Mouse (Mus musculus): ENCODE data around the gene Ankrd54. TPM values are rescaled to one million over a fixed set of nuclear protein-coding genes. Genes with fewer than 3 reads are reported as not detected.
A peak's percentile ranks its signal among the peaks of the same experiment; 100 is the strongest.

The Ankrd54 gene
- polyA plus RNA-seq, 1 experiment from 2014 or later, result 52.8 TPM

DNA sequence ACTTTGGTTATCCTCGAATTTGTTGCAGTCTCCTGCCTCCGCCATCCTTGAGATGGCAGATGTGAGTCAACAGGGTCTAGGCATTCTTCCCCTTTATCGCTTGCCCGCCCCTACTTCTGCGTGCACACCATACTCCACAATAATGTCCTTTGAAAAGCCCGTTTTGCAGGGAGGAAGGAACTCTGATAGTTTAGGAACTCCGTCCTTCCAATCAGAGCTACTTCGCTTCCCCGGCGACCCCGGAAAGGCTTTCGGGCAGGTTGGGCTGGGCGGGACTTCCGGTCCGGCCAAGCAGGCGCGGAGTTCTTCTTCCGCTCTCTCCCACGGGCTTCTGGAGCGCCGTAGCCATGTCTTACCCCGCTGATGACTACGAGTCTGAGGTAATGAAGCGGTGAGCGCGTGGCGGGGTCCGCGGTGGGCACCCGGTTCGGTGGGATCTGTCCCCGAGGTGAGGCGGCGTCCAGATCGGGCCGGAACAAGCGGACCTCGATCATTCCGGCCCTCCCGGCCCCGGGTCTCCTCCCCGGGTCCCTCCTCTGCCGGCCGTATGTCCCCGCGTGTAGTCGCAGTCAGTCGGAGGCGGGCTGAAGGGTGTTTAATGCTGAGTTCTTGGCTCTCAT is 12.3 kb upstream of the Ankrd54 start, which contains the start of gene Eif3l:
Eif3l (plus strand) TSS at position 267 of the 620 bp plus-strand sequence.
- Histone ChIP-seq H3K4me1 (peaks cover 22% of the 10 kb centered on the region), H3K27me3 (replicated peaks) (no peaks in the 10 kb centered on the region), H3K27ac (replicated peaks) (peak within 1 kb of the TSS; percentile 89), H3K9me3 (replicated peaks) (no peaks in the 10 kb centered on the region), H3K9ac (replicated peaks) (peak within 1 kb of the TSS; percentile 81), H3K4me2 (peak within 1 kb of the TSS; percentile 89), H3K4me3 (replicated peaks) (peak within 1 kb of the TSS; percentile 97), H3K36me3 (peaks cover 33% of the 10 kb centered on the region)
- ATAC-seq (ENCODE audit: low FRiP score), result peak; percentile 91
- under 1% methylated on average over 49 of the region's 49 CpGs for WGBS

- Histone ChIP-seq H3K27ac (replicated peaks) (peak overlapping the region; percentile 89), H3K9me3 (replicated peaks) (no peaks in the 10 kb centered on the region), H3K27me3 (replicated peaks) (no peaks in the 10 kb centered on the region), H3K4me1 (peaks cover 22% of the 10 kb centered on the region), H3K36me3 (peaks cover 27% of the 10 kb centered on the region), H3K4me2 (peak overlapping the region; percentile 89), H3K4me3 (replicated peaks) (peak overlapping the region; percentile 97), H3K9ac (replicated peaks) (peak overlapping the region; percentile 52; the same call in 1 of the 2 replicates)
- ATAC-seq (ENCODE audit: low FRiP score), result no peak
- 34% methylated on average over 10 of the region's 10 CpGs for whole genome bisulfite sequencing
Measured at GRCm38 (mm10) chr15:79074446-79074845, 11.8 kb upstream of the Ankrd54 start.

DNA sequence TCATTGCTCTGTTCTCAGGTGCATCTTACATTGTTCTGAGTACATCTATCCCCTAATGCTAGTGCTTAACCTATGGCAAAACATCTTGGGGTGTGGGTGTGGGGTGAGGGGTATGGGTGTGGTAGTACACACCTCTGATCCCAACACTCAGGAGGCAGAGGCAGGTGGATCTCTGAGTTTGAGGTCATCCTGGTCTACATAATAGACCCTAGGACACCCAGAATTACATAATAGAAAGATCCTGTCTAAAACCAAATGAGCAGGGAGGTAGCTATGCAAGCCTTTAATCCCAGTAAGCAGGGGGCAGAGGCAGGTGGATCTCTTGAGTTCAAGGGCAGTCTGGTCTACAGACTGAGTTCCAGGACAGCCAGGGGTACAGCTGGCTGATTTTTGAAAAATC is 11.1 kb upstream of the Ankrd54 start:
- H3K27ac ChIP-seq (replicated peaks), result no peak overlapping the region
- ATAC-seq (ENCODE audit: low FRiP score), result no peak
- H3K27me3 ChIP-seq (replicated peaks), result no peaks in the 10 kb centered on the region
- H3K36me3 ChIP-seq, result peaks cover 20% of the 10 kb centered on the region
- H3K4me3 ChIP-seq (replicated peaks), result no peak overlapping the region
- no peaks in the 10 kb centered on the region for H3K9me3 ChIP-seq (replicated peaks)
- H3K4me2 ChIP-seq, result no peak overlapping the region
- peaks cover 22% of the 10 kb centered on the region for H3K4me1 ChIP-seq
- H3K9ac ChIP-seq (replicated peaks), result no peak overlapping the region

DNA sequence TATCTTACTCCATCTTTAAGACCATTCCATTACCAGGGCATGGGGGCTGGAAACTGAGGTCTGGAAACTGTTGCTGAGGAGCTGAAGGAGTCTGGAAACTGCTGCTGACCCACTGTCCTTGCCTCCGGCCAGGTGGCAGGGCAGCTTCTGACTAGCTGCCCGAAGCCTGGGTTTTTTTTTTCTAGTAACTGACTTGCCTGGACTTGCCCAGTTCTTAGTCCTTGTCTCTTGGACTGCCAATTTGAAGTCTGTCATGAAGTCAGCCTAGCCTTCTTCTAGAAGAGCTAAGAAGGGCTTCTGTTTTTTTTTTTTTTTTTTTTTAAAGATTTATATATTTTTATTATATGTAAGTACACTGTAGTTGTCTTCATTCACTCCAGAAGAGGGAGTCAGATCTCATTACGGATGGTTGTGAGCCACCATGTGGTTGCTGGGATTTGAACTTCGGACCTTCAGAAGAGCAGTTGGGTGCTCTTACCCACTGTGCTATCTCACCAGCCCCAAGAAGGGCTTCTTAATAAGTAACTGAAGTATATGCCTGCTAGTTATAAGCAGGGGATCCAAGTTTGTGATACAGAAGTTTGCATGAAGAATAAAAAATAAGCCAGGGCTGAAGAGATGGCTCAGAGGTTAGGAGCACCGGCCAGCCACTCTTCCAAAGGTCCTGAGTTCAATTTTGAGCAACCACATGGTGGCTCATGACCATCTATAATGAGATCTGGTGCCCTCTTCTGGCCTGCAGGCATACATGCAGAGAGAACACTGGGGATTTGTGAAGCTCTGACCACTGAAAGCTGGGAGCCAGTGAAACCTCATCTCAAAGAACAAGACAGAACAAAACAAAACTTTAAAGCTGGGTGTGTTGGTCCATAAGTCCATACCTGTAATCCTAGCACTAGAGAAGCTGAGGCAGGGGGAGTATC is 8.7 kb upstream of the Ankrd54 start:
- peaks cover 1% of the 10 kb centered on the region; the same call in 1 of the 2 replicates for H3K36me3 ChIP-seq
- H3K9me3 ChIP-seq (replicated peaks), result no peaks in the 10 kb centered on the region
- H3K27ac ChIP-seq (replicated peaks), result no peak overlapping the region
- no peak overlapping the region for H3K9ac ChIP-seq (replicated peaks)
- ATAC-seq (ENCODE audit: low FRiP score), result no peak
- H3K4me3 ChIP-seq (replicated peaks), result no peak overlapping the region
- 0 out of 2 replicates have a peak, but pooled peaks cover 3% of the 10 kb centered on the region for H3K27me3 ChIP-seq (replicated peaks)
- no peak overlapping the region for H3K4me2 ChIP-seq
- 70% methylated on average over 5 of the region's 5 CpGs for WGBS
- peaks cover 16% of the 10 kb centered on the region for H3K4me1 ChIP-seq

GRCm38 (mm10) chr15:79068416-79068815 is 5.7 kb upstream of the Ankrd54 start:
- Histone ChIP-seq H3K27me3 (replicated peaks) (0 out of 2 replicates have a peak, but pooled peaks cover 3% of the 10 kb centered on the region), H3K4me1 (peaks cover 3% of the 10 kb centered on the region), H3K9me3 (replicated peaks) (no peaks in the 10 kb centered on the region), H3K4me2 (no peak overlapping the region), H3K4me3 (replicated peaks) (no peak overlapping the region), H3K27ac (replicated peaks) (no peak overlapping the region), H3K36me3 (no peaks in the 10 kb centered on the region), H3K9ac (replicated peaks) (no peak overlapping the region)
- WGBS, result 78% methylated on average over 3 of the region's 3 CpGs
- ATAC-seq (ENCODE audit: low FRiP score), result no peak

DNA sequence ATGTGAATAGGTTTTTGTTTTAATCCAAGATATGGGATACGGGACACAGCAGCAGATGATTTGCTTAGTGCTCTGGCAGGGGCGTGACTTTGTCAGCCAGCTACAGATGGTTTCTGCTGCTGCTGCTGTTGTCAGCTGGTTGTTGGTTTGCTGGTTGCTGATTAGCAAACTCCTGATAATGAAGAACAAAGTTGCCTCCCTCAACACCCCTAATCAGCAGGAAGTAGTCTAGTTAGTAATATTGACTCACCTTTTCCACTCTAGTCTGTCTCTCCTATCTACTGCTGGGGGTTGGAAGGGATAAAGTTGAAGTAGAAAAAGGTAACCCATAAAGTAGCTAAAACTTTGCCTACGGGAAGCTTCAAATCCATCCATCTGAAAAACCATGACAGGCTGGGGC is 4.9 kb upstream of the Ankrd54 start:
- 0 out of 2 replicates have a peak, but pooled peaks cover 3% of the 10 kb centered on the region for H3K27me3 ChIP-seq (replicated peaks)
- ATAC-seq (ENCODE audit: low FRiP score), result no peak
- 89% methylated on average over 3 of the region's 3 CpGs for WGBS
- H3K9me3 ChIP-seq (replicated peaks), result no peaks in the 10 kb centered on the region
- H3K4me3 ChIP-seq (replicated peaks), result no peak overlapping the region
- no peak overlapping the region for H3K27ac ChIP-seq (replicated peaks)
- no peaks in the 10 kb centered on the region for H3K36me3 ChIP-seq
- peaks cover 5% of the 10 kb centered on the region for H3K4me1 ChIP-seq
- H3K4me2 ChIP-seq, result no peak overlapping the region
- no peak overlapping the region for H3K9ac ChIP-seq (replicated peaks)

DNA sequence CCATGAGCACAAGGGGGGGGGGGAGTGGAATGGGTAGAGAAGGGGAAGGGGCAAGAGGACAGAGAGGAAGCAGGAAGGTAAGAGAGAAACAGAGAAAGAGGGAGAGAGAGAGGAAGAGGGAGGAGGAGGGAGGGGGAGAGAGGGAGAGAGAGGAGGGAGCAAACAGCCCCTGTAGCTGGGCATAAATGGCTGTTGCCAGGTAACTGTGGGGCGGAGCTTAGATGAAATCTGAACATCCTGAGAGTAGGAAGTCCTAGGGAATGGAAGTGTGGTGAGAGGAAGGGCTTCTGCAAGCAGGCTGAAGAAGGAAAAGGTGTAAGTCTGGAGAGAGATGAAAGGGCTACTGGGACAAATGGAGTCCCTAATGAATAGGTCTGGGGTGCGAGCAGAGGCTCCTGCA is 3.6 kb upstream of the Ankrd54 start:
- no peaks in the 10 kb centered on the region for H3K36me3 ChIP-seq
- no peak overlapping the region for H3K4me3 ChIP-seq (replicated peaks)
- WGBS, result 56% methylated on average over 2 of the region's 2 CpGs
- ATAC-seq (ENCODE audit: low FRiP score), result no peak
- no peaks in the 10 kb centered on the region for H3K9me3 ChIP-seq (replicated peaks)
- 0 out of 2 replicates have a peak, but pooled peaks cover 3% of the 10 kb centered on the region for H3K27me3 ChIP-seq (replicated peaks)
- H3K4me2 ChIP-seq, result no peak overlapping the region
- H3K9ac ChIP-seq (replicated peaks), result no peak overlapping the region
- peaks cover 14% of the 10 kb centered on the region for H3K4me1 ChIP-seq
- no peak overlapping the region for H3K27ac ChIP-seq (replicated peaks)

- H3K4me1 ChIP-seq, result peaks cover 24% of the 10 kb centered on the region
- WGBS, result 40% methylated on average over 8 of the region's 8 CpGs
- ATAC-seq (ENCODE audit: low FRiP score), result no peak
- H3K4me2 ChIP-seq, result no peak overlapping the region
- peaks cover 5% of the 10 kb centered on the region; the same call in 1 of the 2 replicates for H3K36me3 ChIP-seq
- H3K9ac ChIP-seq (replicated peaks), result no peak overlapping the region
- 0 out of 2 replicates have a peak, but pooled peaks cover 3% of the 10 kb centered on the region for H3K27me3 ChIP-seq (replicated peaks)
- H3K4me3 ChIP-seq (replicated peaks), result no peak overlapping the region
- H3K27ac ChIP-seq (replicated peaks), result no peak overlapping the region
- no peaks in the 10 kb centered on the region for H3K9me3 ChIP-seq (replicated peaks)
Measured at GRCm38 (mm10) chr15:79065086-79065770, 2.5 kb upstream of the Ankrd54 start.

- WGBS, result 10% methylated on average over 14 of the region's 14 CpGs
Measured at GRCm38 (mm10) chr15:79063160-79063740, 557 bp upstream of the Ankrd54 start.

DNA sequence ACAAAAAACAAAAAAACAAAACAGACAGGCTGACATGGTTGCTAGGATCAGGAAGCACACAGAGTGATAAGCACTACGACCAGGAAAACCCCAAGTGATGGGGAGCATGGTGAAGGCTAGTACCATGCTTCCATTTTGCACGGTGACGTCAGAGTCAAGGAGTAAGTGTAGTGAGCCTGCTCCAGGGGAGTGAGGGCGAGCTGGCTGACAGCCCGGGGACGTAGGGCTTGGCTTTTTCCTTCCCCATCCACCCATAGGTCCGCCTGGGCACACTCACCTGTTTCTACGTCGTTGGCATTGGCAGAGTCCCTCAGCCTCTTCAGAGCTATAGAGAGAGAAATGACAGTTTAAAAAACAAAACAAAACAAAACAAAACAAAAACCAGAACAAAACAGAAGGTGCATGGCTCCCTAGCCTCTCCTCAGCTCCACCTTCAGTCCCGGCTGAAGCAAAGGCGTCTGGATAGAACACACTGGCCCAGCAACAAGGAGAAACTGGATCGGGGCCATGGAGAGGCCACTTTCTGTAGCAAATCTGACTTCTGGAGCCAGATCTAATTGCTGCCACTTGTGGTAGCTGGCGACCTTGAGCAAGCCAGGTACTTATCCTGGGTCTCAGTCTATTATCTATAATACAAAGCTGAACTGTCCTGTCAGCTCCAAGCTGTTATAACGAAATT is 1.7 kb downstream of the Ankrd54 start:
- WGBS, result 85% methylated on average over 14 of the region's 14 CpGs
- ATAC-seq (ENCODE audit: low FRiP score), result no peak
- H3K27me3 ChIP-seq (replicated peaks), result no peaks in the 10 kb centered on the region
- H3K4me1 ChIP-seq, result peaks cover 26% of the 10 kb centered on the region
- H3K9ac ChIP-seq (replicated peaks), result no peak overlapping the region
- H3K4me2 ChIP-seq, result peak overlapping the region; percentile 73; the same call in 1 of the 2 replicates
- H3K4me3 ChIP-seq (replicated peaks), result no peak overlapping the region; the same call in 1 of the 2 replicates
- H3K27ac ChIP-seq (replicated peaks), result no peak overlapping the region
- H3K36me3 ChIP-seq, result peaks cover 46% of the 10 kb centered on the region
- no peaks in the 10 kb centered on the region for H3K9me3 ChIP-seq (replicated peaks)

More at GRCm38 (mm10) chr15:79063160-79063740, 557 bp upstream of the Ankrd54 start:
- no peaks in the 10 kb centered on the region for H3K9me3 ChIP-seq (replicated peaks)
- H3K4me2 ChIP-seq, result peak overlapping the region; percentile 73
- H3K9ac ChIP-seq (replicated peaks), result peak overlapping the region; percentile 41
- 0 out of 2 replicates have a peak, but pooled peaks cover 3% of the 10 kb centered on the region for H3K27me3 ChIP-seq (replicated peaks)
- peak overlapping the region; percentile 79 for H3K27ac ChIP-seq (replicated peaks)
- ATAC-seq (ENCODE audit: low FRiP score), result no peak
- peak overlapping the region; percentile 93 for H3K4me3 ChIP-seq (replicated peaks)
- H3K36me3 ChIP-seq, result peaks cover 25% of the 10 kb centered on the region
- peaks cover 26% of the 10 kb centered on the region for H3K4me1 ChIP-seq
